Mouse (Mus musculus) stomach, postnatal 0 days (tissue): Measurements from ENCODE around the gene Srrm2.

Source experiments
- CTCF ChIP-seq: IDR thresholded peaks from 2 replicates; pipeline ENCODE4 v1.5.1; 2016; ENCODE audit warnings: antibody characterized with exemption, low read depth, mild to moderate bottlenecking, moderate library complexity
- EP300 ChIP-seq: optimal IDR thresholded peaks from 2 replicates; pipeline ENCODE3; 2016; ENCODE audit warnings: antibody characterized with exemption

- TF ChIP-seq CTCF: no peak
- no peak for TF ChIP-seq EP300
Observed at GRCm38 (mm10) chr17:23776216-23776615, 14.1 kb upstream of the Srrm2 start.
